Mouse (Mus musculus): ENCODE data around the gene Wnt6. TPM values are rescaled to one million over a fixed set of nuclear protein-coding genes. Genes with fewer than 3 reads are reported as not detected.

Gene Wnt6
- polyA plus RNA-seq, 1 experiment from 2014 or later, result 10.0 TPM

- no peak for ATAC-seq (ENCODE audit: low FRiP score)
These were observed 22.9 kb upstream of the Wnt6 start, which contains the start of gene Prkag3 for GRCm38 (mm10) chr1:74748643-74749271. TSS of gene Prkag3 (minus strand) at chr1:74749221.

DNA sequence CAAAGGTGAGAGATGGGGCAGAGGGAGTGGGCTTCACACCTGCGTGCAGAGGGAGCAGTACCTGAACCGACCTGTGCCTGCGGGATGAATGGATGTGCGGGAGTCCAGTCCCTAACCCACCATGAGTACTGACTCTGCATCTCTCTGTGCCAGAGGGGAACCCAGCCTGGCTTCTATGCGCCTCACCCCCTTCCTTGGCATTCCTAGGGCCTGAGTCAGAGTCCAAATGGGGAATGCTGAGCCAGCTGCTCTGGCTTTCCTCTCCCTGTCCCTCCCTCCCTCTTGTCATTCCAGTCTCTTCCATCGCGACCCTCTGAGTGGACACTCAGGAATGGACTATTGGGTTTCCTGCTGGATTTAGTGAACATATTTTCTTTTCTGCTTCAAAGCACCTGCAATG lies 22.4 kb upstream of the Wnt6 start:
- WGBS, result 64% methylated on average over 7 of the region's 7 CpGs

More at GRCm38 (mm10) chr1:74748643-74749271, 22.9 kb upstream of the Wnt6 start, which contains the start of gene Prkag3:
- no peak within 1 kb of the TSS for H3K9ac ChIP-seq (ENCODE audit: low read depth, low read length)
- H3K4me2 ChIP-seq (replicated peaks; ENCODE audit: low read depth, low read length), result no peak within 1 kb of the TSS; the same call in 1 of the 2 replicates
- peaks cover 9% of the 10 kb centered on the region for H3K27me3 ChIP-seq (ENCODE audit: control insufficient read depth, insufficient read depth, low read length)
- H3K9me3 ChIP-seq (ENCODE audit: control insufficient read depth, low read length), result no peaks in the 10 kb centered on the region
- H3K4me1 ChIP-seq (replicated peaks; ENCODE audit: control insufficient read depth, insufficient read depth, low read length), result no peaks in the 10 kb centered on the region
- DNase-seq (ENCODE audit: low spot score), result peak; percentile 68
- H3K4me3 ChIP-seq (ENCODE audit: low read depth, low read length), result peak within 1 kb of the TSS; percentile 4; the same call in 1 of the 2 replicates
- WGBS, result 11% methylated on average over 30 of the region's 30 CpGs
- no peak within 1 kb of the TSS for H3K27ac ChIP-seq (ENCODE audit: low read depth, low read length)
- H3K36me3 ChIP-seq (ENCODE audit: control insufficient read depth, insufficient read depth, low read length), result no peaks in the 10 kb centered on the region

GRCm38 (mm10) chr1:74750683-74751082 lies 21.0 kb upstream of the Wnt6 start:
- H3K4me3 ChIP-seq (ENCODE audit: low read depth, low read length), result no peak overlapping the region
- DNase-seq (ENCODE audit: low spot score) (no peak), ATAC-seq (ENCODE audit: low FRiP score) (no peak)
- H3K9ac ChIP-seq (ENCODE audit: low read depth, low read length), result no peak overlapping the region
- no peaks in the 10 kb centered on the region for H3K9me3 ChIP-seq (ENCODE audit: control insufficient read depth, low read length)
- H3K27me3 ChIP-seq (ENCODE audit: control insufficient read depth, insufficient read depth, low read length), result peaks cover 9% of the 10 kb centered on the region
- no peaks in the 10 kb centered on the region for H3K4me1 ChIP-seq (replicated peaks; ENCODE audit: control insufficient read depth, insufficient read depth, low read length)
- H3K27ac ChIP-seq (ENCODE audit: low read depth, low read length), result no peak overlapping the region
- H3K36me3 ChIP-seq (ENCODE audit: control insufficient read depth, insufficient read depth, low read length), result no peaks in the 10 kb centered on the region
- 85% methylated on average over 4 of the region's 4 CpGs for WGBS
- no peak overlapping the region for H3K4me2 ChIP-seq (replicated peaks; ENCODE audit: low read depth, low read length)

More for the DNA sequence above, 22.4 kb upstream of the Wnt6 start:
- Histone ChIP-seq H3K9ac (ENCODE audit: low read depth, low read length) (no peak overlapping the region), H3K36me3 (ENCODE audit: control insufficient read depth, insufficient read depth, low read length) (no peaks in the 10 kb centered on the region), H3K4me3 (ENCODE audit: low read depth, low read length) (no peak overlapping the region), H3K4me1 (replicated peaks; ENCODE audit: control insufficient read depth, insufficient read depth, low read length) (no peaks in the 10 kb centered on the region), H3K27ac (ENCODE audit: low read depth, low read length) (no peak overlapping the region), H3K9me3 (ENCODE audit: control insufficient read depth, low read length) (no peaks in the 10 kb centered on the region), H3K4me2 (replicated peaks; ENCODE audit: low read depth, low read length) (no peak overlapping the region), H3K27me3 (ENCODE audit: control insufficient read depth, insufficient read depth, low read length) (peaks cover 9% of the 10 kb centered on the region)
- ATAC-seq (ENCODE audit: low FRiP score) (no peak), DNase-seq (ENCODE audit: low spot score) (no peak)

DNA sequence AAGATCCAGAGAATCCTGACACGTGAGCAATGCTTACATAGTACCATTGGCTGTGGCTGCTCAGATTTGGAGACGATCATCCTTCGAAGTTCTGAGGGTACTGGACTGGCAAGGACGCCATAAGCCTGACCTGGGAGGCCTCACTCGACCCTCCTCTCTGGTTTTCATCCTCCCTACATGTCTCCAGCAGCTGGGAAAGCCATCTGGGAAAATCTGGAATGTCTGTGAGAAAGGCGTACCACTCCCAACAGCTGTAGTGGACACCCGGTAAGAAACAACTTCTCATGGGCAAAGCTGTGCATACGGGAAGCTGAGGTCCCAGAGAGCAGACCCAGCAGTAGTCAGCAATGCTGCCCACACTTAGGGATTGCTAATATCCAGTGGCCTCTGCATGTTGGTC lies 19.5 kb upstream of the Wnt6 start:
- Histone ChIP-seq H3K4me3 (ENCODE audit: low read depth, low read length) (no peak overlapping the region), H3K4me2 (replicated peaks; ENCODE audit: low read depth, low read length) (no peak overlapping the region), H3K27ac (ENCODE audit: low read depth, low read length) (no peak overlapping the region), H3K27me3 (ENCODE audit: control insufficient read depth, insufficient read depth, low read length) (peaks cover 9% of the 10 kb centered on the region), H3K9me3 (ENCODE audit: control insufficient read depth, low read length) (no peaks in the 10 kb centered on the region), H3K4me1 (replicated peaks; ENCODE audit: control insufficient read depth, insufficient read depth, low read length) (no peaks in the 10 kb centered on the region), H3K9ac (ENCODE audit: low read depth, low read length) (no peak overlapping the region), H3K36me3 (ENCODE audit: control insufficient read depth, insufficient read depth, low read length) (no peaks in the 10 kb centered on the region)
- 87% methylated on average over 8 of the region's 8 CpGs for WGBS
- ATAC-seq (ENCODE audit: low FRiP score) (no peak), DNase-seq (ENCODE audit: low spot score) (no peak)

DNA sequence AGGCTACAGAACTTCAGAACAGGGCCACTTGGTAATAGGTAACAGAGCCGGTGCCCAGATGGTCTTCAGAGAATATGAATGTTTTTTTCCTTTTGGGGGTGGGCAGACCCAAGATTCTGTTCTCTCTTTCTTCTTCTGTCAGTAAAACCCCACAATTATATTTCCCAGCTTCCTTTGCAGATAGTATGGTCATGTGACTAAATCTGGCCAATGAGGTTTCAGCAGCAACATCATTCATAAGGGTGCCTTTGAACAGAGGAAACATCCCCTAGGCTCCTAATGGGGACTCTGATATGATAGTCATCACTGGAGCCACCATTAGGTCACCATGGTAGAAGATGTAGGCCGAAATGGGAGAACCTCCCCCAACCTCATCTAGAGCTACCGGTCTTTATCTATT lies 18.9 kb upstream of the Wnt6 start:
- DNase-seq (ENCODE audit: low spot score) (no peak), ATAC-seq (ENCODE audit: low FRiP score) (no peak)
- no peak overlapping the region for H3K4me3 ChIP-seq (ENCODE audit: low read depth, low read length)
- H3K4me1 ChIP-seq (replicated peaks; ENCODE audit: control insufficient read depth, insufficient read depth, low read length), result no peaks in the 10 kb centered on the region
- no peaks in the 10 kb centered on the region for H3K36me3 ChIP-seq (ENCODE audit: control insufficient read depth, insufficient read depth, low read length)
- peaks cover 6% of the 10 kb centered on the region for H3K27me3 ChIP-seq (ENCODE audit: control insufficient read depth, insufficient read depth, low read length)
- H3K9me3 ChIP-seq (ENCODE audit: control insufficient read depth, low read length), result no peaks in the 10 kb centered on the region
- no peak overlapping the region for H3K27ac ChIP-seq (ENCODE audit: low read depth, low read length)
- no peak overlapping the region for H3K9ac ChIP-seq (ENCODE audit: low read depth, low read length)
- no peak overlapping the region for H3K4me2 ChIP-seq (replicated peaks; ENCODE audit: low read depth, low read length)
- WGBS, result 95% methylated on average over 3 of the region's 3 CpGs

GRCm38 (mm10) chr1:74753266-74753974 lies 18.3 kb upstream of the Wnt6 start:
- H3K36me3 ChIP-seq (ENCODE audit: control insufficient read depth, insufficient read depth, low read length), result no peaks in the 10 kb centered on the region
- ATAC-seq (ENCODE audit: low FRiP score) (no peak), DNase-seq (ENCODE audit: low spot score) (no peak)
- WGBS, result 88% methylated on average over 8 of the region's 8 CpGs
- H3K27ac ChIP-seq (ENCODE audit: low read depth, low read length), result no peak overlapping the region
- H3K4me2 ChIP-seq (replicated peaks; ENCODE audit: low read depth, low read length), result no peak overlapping the region
- H3K9me3 ChIP-seq (ENCODE audit: control insufficient read depth, low read length), result no peaks in the 10 kb centered on the region
- no peak overlapping the region for H3K4me3 ChIP-seq (ENCODE audit: low read depth, low read length)
- no peak overlapping the region for H3K9ac ChIP-seq (ENCODE audit: low read depth, low read length)
- peaks cover 4% of the 10 kb centered on the region for H3K27me3 ChIP-seq (ENCODE audit: control insufficient read depth, insufficient read depth, low read length)
- no peaks in the 10 kb centered on the region for H3K4me1 ChIP-seq (replicated peaks; ENCODE audit: control insufficient read depth, insufficient read depth, low read length)

DNA sequence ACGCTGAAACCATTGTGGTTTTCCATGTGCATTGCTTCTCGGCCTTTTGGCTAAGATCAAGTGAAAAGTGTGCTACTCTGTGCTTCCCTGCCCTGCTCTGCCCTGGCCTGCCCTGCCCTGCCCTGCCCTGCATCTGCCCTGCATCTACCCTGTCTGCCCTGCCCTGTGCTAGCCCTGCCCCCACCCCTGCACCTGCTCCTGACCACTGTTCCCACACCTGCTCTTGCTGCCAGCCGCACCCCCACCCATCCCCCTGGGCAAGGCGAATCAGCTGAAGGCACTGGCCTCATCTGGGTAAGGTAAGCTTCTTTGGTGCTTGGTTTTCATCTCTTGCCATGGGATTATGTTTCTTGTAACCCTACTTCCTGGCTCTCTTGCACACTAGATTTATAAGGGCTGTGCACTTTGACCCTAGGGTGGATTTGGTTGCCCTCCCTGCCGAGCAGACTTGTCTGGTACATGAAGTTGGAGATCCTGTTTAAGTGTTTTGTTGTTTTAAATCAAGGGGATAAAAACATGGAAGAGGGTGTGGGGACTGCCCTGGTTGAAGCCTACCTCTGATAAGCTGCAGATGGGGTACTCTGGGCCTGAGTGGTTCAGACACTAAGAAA lies 17.4 kb upstream of the Wnt6 start:
- ATAC-seq (ENCODE audit: low FRiP score), result no peak
- Histone ChIP-seq H3K27me3 (ENCODE audit: control insufficient read depth, insufficient read depth, low read length) (peaks cover 2% of the 10 kb centered on the region; the same call in 1 of the 2 replicates), H3K4me1 (replicated peaks; ENCODE audit: control insufficient read depth, insufficient read depth, low read length) (no peaks in the 10 kb centered on the region), H3K4me3 (ENCODE audit: low read depth, low read length) (no peak overlapping the region), H3K27ac (ENCODE audit: low read depth, low read length) (no peak overlapping the region), H3K4me2 (replicated peaks; ENCODE audit: low read depth, low read length) (no peak overlapping the region), H3K9ac (ENCODE audit: low read depth, low read length) (no peak overlapping the region), H3K9me3 (ENCODE audit: control insufficient read depth, low read length) (no peaks in the 10 kb centered on the region), H3K36me3 (ENCODE audit: control insufficient read depth, insufficient read depth, low read length) (no peaks in the 10 kb centered on the region)
- DNase-seq (ENCODE audit: low spot score), result no peak
- 54% methylated on average over 5 of the region's 5 CpGs for WGBS

GRCm38 (mm10) chr1:74759773-74760172 lies 11.9 kb upstream of the Wnt6 start:
- H3K9me3 ChIP-seq (ENCODE audit: control insufficient read depth, low read length), result no peaks in the 10 kb centered on the region
- H3K4me3 ChIP-seq (ENCODE audit: low read depth, low read length), result no peak overlapping the region
- DNase-seq (ENCODE audit: low spot score) (peak; percentile 60), ATAC-seq (ENCODE audit: low FRiP score) (no peak)
- H3K27ac ChIP-seq (ENCODE audit: low read depth, low read length), result no peak overlapping the region
- H3K27me3 ChIP-seq (ENCODE audit: control insufficient read depth, insufficient read depth, low read length), result 0 out of 2 replicates have a peak, but pooled peaks cover 2% of the 10 kb centered on the region
- H3K9ac ChIP-seq (ENCODE audit: low read depth, low read length), result no peak overlapping the region
- WGBS, result 38% methylated on average over 4 of the region's 4 CpGs
- no peaks in the 10 kb centered on the region for H3K4me1 ChIP-seq (replicated peaks; ENCODE audit: control insufficient read depth, insufficient read depth, low read length)
- H3K4me2 ChIP-seq (replicated peaks; ENCODE audit: low read depth, low read length), result no peak overlapping the region
- no peaks in the 10 kb centered on the region for H3K36me3 ChIP-seq (ENCODE audit: control insufficient read depth, insufficient read depth, low read length)

All from hindbrain, embryonic 11.5 days (tissue).